Mouse (Mus musculus) heart, postnatal 10 days (tissue): ENCODE measurements around the gene Drd2. TPM values are rescaled to one million over a fixed set of nuclear protein-coding genes. Genes with fewer than 3 reads are reported as not detected.

Source experiments
- DNase-seq, 2 experiments: peaks; one replicate each; pipeline ENCODE4 v3.0.0; 2021
- intact Hi-C: fragments of 180-260 bp; cut with DNase I; formaldehyde crosslinking; loops from one replicate; pipeline ENCODE4 v1.15.1; 2025
- total RNA-seq, 2 experiments: library from RNA; stranded (reverse); gene quantifications; 2 replicates each; pipeline ENCODE4 v1.2.3; 2021

The Drd2 gene
- total RNA-seq, 2 experiments from 2014 or later, result 0.91 to 1.2 TPM

- no peak for DNase-seq
- intact Hi-C loops, result no loop called here
Observed at GRCm38 (mm10) chr9:49442621-49443020, 102.2 kb downstream of the Drd2 start.

DNA sequence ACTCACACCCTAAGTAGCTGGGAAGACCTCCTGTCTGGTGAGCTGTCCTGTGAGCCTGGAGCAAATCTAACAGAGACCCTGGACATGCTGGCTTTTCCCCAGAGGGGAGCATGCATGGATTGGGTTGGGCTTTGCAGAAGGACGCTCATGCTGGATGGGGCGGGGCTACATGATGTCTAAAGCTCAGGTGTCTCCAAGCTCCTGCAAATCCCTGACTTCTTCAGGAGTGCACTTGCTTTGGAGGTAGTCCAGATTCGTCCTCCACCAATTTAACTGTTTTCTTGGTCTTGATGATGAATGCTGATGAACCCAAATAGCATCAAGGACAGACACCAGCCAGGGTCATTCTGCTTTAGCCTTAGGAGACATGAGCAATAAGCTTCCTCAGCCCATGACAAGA lies 110.1 kb downstream of the Drd2 start:
- intact Hi-C loops, result no loop called here
- DNase-seq, result no peak

GRCm38 (mm10) chr9:49452396-49452795 lies 112.0 kb downstream of the Drd2 start:
- no peak for DNase-seq
- intact Hi-C loops, result no loop called here

DNA sequence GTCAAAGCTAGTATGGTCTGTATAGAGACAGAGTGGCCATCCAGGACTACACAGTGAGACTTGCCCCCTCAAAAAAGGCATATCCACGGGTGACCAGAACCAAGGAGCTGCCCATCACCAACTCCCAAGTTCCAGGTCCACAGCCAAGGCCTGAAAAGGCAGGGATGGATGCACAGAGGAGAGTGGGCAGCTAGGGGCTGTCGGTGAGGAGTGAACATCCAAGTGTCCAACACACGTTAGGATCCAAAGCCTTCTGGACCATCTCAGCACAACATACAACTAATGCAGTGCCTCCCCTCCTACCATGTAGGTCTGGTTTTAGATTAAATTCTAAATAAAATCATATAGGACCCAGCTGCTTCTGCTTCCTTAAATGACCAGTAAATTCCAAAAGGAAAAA lies 115.7 kb downstream of the Drd2 start:
- DNase-seq, result no peak
- intact Hi-C loops, result no loop called here

Other genes with a start within 250 kb of the Drd2 start
- gene Gm4894, start 90.1 kb upstream of the Drd2 start, total RNA-seq, result not detected
- not detected for gene Ankk1, start 86.4 kb downstream of the Drd2 start, total RNA-seq
- 10 to 100 TPM in 1 of 2 experiments, 1 to 10 TPM in 1; 8.8 to 10.9 TPM for gene Ttc12, start 145.6 kb downstream of the Drd2 start, total RNA-seq